Mouse (Mus musculus) heart, adult 2 months (tissue): ENCODE measurements at regions not wholly inside any gene's neighbourhood (a gene's known extent, or its start where the extent isn't known, plus 50 kb on each side); places are given as distances from the start of the nearest gene placed in this dataset.

Experiments
- DNase-seq, 2 experiments: peaks; one replicate each; pipeline ENCODE4 v3.0.0; 2021
- H3K27ac ChIP-seq: fragments of 200-600 bp; 2 replicates; pipeline ENCODE4 v1.8.1; 2022
- H3K27me3 ChIP-seq: fragments of 200-500 bp; 2 replicates; pipeline ENCODE4 v1.6.1; 2012; ENCODE audit warnings: mild to moderate bottlenecking, low read length, inconsistent platforms, mixed read lengths; ENCODE audit not compliant: control insufficient read depth, insufficient read depth
- H3K36me3 ChIP-seq: fragments of 200-500 bp; 2 replicates; pipeline ENCODE4 v1.6.1; 2012; ENCODE audit warnings: low read length, inconsistent platforms; ENCODE audit not compliant: control insufficient read depth, insufficient read depth
- H3K4me1 ChIP-seq: fragments of 200-500 bp; 2 replicates; pipeline ENCODE4 v1.6.1; 2011; ENCODE audit warnings: low read length; ENCODE audit not compliant: control insufficient read depth, insufficient read depth
- H3K4me3 ChIP-seq: fragments of 200-600 bp; 2 replicates; pipeline ENCODE4 v1.8.1; 2022
- H3K79me2 ChIP-seq: fragments of 200-500 bp; replicated peaks from 2 replicates; pipeline ENCODE4 v1.6.1; 2012; ENCODE audit warnings: mild to moderate bottlenecking, inconsistent platforms, low read length, moderate library complexity, mixed read lengths; ENCODE audit not compliant: control insufficient read depth, insufficient read depth
- H3K9ac ChIP-seq: fragments of 200-500 bp; 2 replicates; pipeline ENCODE4 v1.6.1; 2012; ENCODE audit warnings: low read depth, mild to moderate bottlenecking, control low read depth, inconsistent platforms, low read length, mixed read lengths
- CTCF ChIP-seq: fragments of 200-600 bp; IDR thresholded peaks from 2 replicates; pipeline ENCODE4 v1.8.1; 2022; ENCODE audit warnings: antibody characterized with exemption, mild to moderate bottlenecking, moderate library complexity
- EP300 ChIP-seq: fragments of 200-500 bp; IDR thresholded peaks from 2 replicates; pipeline ENCODE4 v1.6.1; 2011; ENCODE audit warnings: low read depth, low read length, control low read depth; ENCODE audit not compliant: insufficient read depth
- POLR2A ChIP-seq: fragments of 200-500 bp; IDR thresholded peaks from 2 replicates; pipeline ENCODE4 v1.6.1; 2011; ENCODE audit warnings: mild to moderate bottlenecking, low read depth, low read length, control low read depth; ENCODE audit not compliant: insufficient read depth
- WGBS: fragments of 180-500 bp; shearing (Covaris S2); methylation state at CpG from one replicate; pipeline ENCODE4 v1.1.7; 2018; 5-methylcytosine and 5-hydroxymethylcytosine counted together
- intact Hi-C: fragments of 180-260 bp; cut with DNase I; formaldehyde crosslinking; loops from one replicate; pipeline ENCODE4 v1.15.1; 2025

- Histone ChIP-seq H3K9ac (no peak overlapping the region), H3K4me1 (no peaks in the 10 kb centered on the region), H3K36me3 (no peaks in the 10 kb centered on the region), H3K4me3 (no peak overlapping the region), H3K27me3 (no peaks in the 10 kb centered on the region), H3K27ac (no peak overlapping the region), H3K79me2 (no peaks in the 10 kb centered on the region)
- intact Hi-C loops, result no loop called here
- no peak for DNase-seq
- no peak for TF ChIP-seq CTCF
- no peak for TF ChIP-seq POLR2A
- TF ChIP-seq EP300, result no peak
- WGBS, result 86% methylated on average over 7 of the region's 7 CpGs
Observed at GRCm38 (mm10) chr13:117152655-117153054, 55.7 kb upstream of the Emb start.

- Histone ChIP-seq H3K9ac (no peak overlapping the region), H3K27me3 (no peaks in the 10 kb centered on the region), H3K79me2 (no peaks in the 10 kb centered on the region), H3K27ac (no peak overlapping the region), H3K36me3 (no peaks in the 10 kb centered on the region), H3K4me1 (no peaks in the 10 kb centered on the region; the same call in 1 of the 2 replicates), H3K4me3 (no peak overlapping the region)
- intact Hi-C loops, result no loop called here
- WGBS, result 48% methylated on average over 6 of the region's 6 CpGs
- DNase-seq, result no peak
- TF ChIP-seq POLR2A (no peak), CTCF (no peak), EP300 (no peak)
Observed at GRCm38 (mm10) chr13:117143828-117144227, 64.5 kb upstream of the Emb start.

- no peak for DNase-seq
- Histone ChIP-seq H3K4me1 (no peaks in the 10 kb centered on the region; the same call in 1 of the 2 replicates), H3K36me3 (no peaks in the 10 kb centered on the region), H3K27ac (no peak overlapping the region), H3K79me2 (no peaks in the 10 kb centered on the region), H3K27me3 (no peaks in the 10 kb centered on the region), H3K9ac (no peak overlapping the region), H3K4me3 (no peak overlapping the region)
- TF ChIP-seq CTCF, result no peak
- TF ChIP-seq EP300, result no peak
- TF ChIP-seq POLR2A, result no peak
- WGBS, result 50% methylated on average over 4 of the region's 4 CpGs
- intact Hi-C loops, result no loop called here
Observed at GRCm38 (mm10) chr13:117143255-117143654, 65.1 kb upstream of the Emb start.

- H3K9ac ChIP-seq, result no peak overlapping the region
- 60% methylated on average over 3 of the region's 3 CpGs for WGBS
Observed at GRCm38 (mm10) chr13:117134352-117134751, 74.0 kb upstream of the Emb start.

GRCm38 (mm10) chr13:117132123-117132522 is 76.2 kb upstream of the Emb start:
- Histone ChIP-seq H3K4me1 (peaks cover 3% of the 10 kb centered on the region), H3K36me3 (no peaks in the 10 kb centered on the region; the same call in 1 of the 2 replicates), H3K4me3 (no peak overlapping the region), H3K79me2 (no peaks in the 10 kb centered on the region), H3K9ac (no peak overlapping the region), H3K27ac (no peak overlapping the region), H3K27me3 (no peaks in the 10 kb centered on the region)
- TF ChIP-seq CTCF (no peak), POLR2A (no peak), EP300 (no peak)
- no peak for DNase-seq
- intact Hi-C loops, result no loop called here
- WGBS, result 56% methylated on average over 1 of the region's 1 CpGs

More at GRCm38 (mm10) chr13:117134352-117134751, 74.0 kb upstream of the Emb start:
- Histone ChIP-seq H3K27me3 (no peaks in the 10 kb centered on the region), H3K36me3 (no peaks in the 10 kb centered on the region), H3K27ac (no peak overlapping the region), H3K79me2 (no peaks in the 10 kb centered on the region), H3K4me3 (no peak overlapping the region), H3K4me1 (no peaks in the 10 kb centered on the region)
- TF ChIP-seq POLR2A, result no peak
- peak; percentile 61 for TF ChIP-seq CTCF
- TF ChIP-seq EP300, result no peak
- DNase-seq, result no peak
- intact Hi-C loops, result no loop called here

- TF ChIP-seq CTCF, result no peak
- TF ChIP-seq POLR2A, result no peak
- TF ChIP-seq EP300, result no peak
- H3K27ac ChIP-seq, result peak overlapping the region; percentile 83
- intact Hi-C loops, result loop anchor here (5.0 kb wide), 1 partner anchor 101 kb away; the partner anchor contains the start of gene Parp8
- 31% methylated on average over 12 of the region's 12 CpGs for WGBS
- H3K79me2 ChIP-seq, result no peaks in the 10 kb centered on the region
- H3K4me3 ChIP-seq, result no peak overlapping the region; the same call in 1 of the 2 replicates
- peak overlapping the region; percentile 36 for H3K9ac ChIP-seq
- H3K4me1 ChIP-seq, result peaks cover 4% of the 10 kb centered on the region
- no peaks in the 10 kb centered on the region for H3K27me3 ChIP-seq
- no peak for DNase-seq
- H3K36me3 ChIP-seq, result no peaks in the 10 kb centered on the region; the same call in 1 of the 2 replicates
Observed at GRCm38 (mm10) chr13:117127813-117128549, 80.4 kb upstream of the Emb start.
